Mouse (Mus musculus): ENCODE data around the gene Ropn1l. TPM values are rescaled to one million over a fixed set of nuclear protein-coding genes. Genes with fewer than 3 reads are reported as not detected.

Gene Ropn1l
- polyA plus RNA-seq (2014; fragmentation: Nextera tagmentation; extraction: Ambion mirVana) = 1.9 TPM in 2 replicates

GRCm38 (mm10) chr15:31453098-31453916 is at the start of gene Ropn1l:
TSS of gene Ropn1l (minus strand) at chr15:31453737.
- Histone ChIP-seq H3K27ac (ENCODE audit: low read depth, low read length) (peak within 1 kb of the TSS; percentile 73), H3K27me3 (ENCODE audit: control insufficient read depth, insufficient read depth, low read length) (no peaks in the 10 kb centered on the region), H3K4me3 (ENCODE audit: low read depth, low read length) (peak within 1 kb of the TSS; percentile 63), H3K4me2 (ENCODE audit: low read depth, low read length) (peak within 1 kb of the TSS; percentile 71), H3K36me3 (ENCODE audit: control insufficient read depth, insufficient read depth, low read length) (no peaks in the 10 kb centered on the region), H3K9me3 (ENCODE audit: control insufficient read depth, low read length) (no peaks in the 10 kb centered on the region), H3K9ac (replicated peaks; ENCODE audit: low read depth, low read length) (peak within 1 kb of the TSS; percentile 78), H3K4me1 (ENCODE audit: control insufficient read depth, insufficient read depth, low read length) (peaks cover 3% of the 10 kb centered on the region; the same call in 1 of the 2 replicates)
- ATAC-seq (ENCODE audit: low read depth) = peak; percentile 94
- WGBS = under 1% methylated on average over 50 of the region's 57 CpGs

DNA sequence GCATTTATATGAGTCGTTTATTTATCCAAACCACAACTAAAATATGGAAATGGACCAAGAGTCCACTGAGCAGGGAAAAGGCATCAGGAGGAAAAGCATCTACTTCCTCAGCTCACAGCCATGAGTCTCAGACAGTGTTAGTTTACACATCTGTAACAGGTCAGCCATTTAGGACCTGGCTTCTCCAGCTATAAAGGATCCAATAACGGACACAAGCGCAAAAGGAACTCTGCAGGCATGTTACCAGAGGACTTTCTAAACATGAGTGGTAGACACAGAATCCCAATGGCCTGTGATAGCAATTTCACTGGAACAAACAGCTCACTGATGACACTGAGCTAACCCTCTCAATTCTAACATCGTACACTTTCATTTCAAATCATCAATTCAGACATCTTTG is 49.5 kb upstream of the Ropn1l start:
- Histone ChIP-seq H3K36me3 (ENCODE audit: control insufficient read depth, insufficient read depth, low read length) (peaks cover 11% of the 10 kb centered on the region), H3K9me3 (ENCODE audit: control insufficient read depth, low read length) (no peaks in the 10 kb centered on the region), H3K27ac (ENCODE audit: low read depth, low read length) (no peak overlapping the region), H3K4me3 (ENCODE audit: low read depth, low read length) (no peak overlapping the region), H3K9ac (replicated peaks; ENCODE audit: low read depth, low read length) (no peak overlapping the region), H3K4me2 (ENCODE audit: low read depth, low read length) (no peak overlapping the region), H3K4me1 (ENCODE audit: control insufficient read depth, insufficient read depth, low read length) (no peaks in the 10 kb centered on the region), H3K27me3 (ENCODE audit: control insufficient read depth, insufficient read depth, low read length) (no peaks in the 10 kb centered on the region)
- 89% methylated on average over 4 of the region's 4 CpGs for WGBS
- ATAC-seq (ENCODE audit: low read depth) = no peak

- H3K36me3 ChIP-seq (ENCODE audit: control insufficient read depth, insufficient read depth, low read length) = peaks cover 16% of the 10 kb centered on the region
- H3K9ac ChIP-seq (replicated peaks; ENCODE audit: low read depth, low read length) = no peak overlapping the region
- no peak for ATAC-seq (ENCODE audit: low read depth)
- no peaks in the 10 kb centered on the region for H3K27me3 ChIP-seq (ENCODE audit: control insufficient read depth, insufficient read depth, low read length)
- no peak overlapping the region for H3K4me3 ChIP-seq (ENCODE audit: low read depth, low read length)
- H3K27ac ChIP-seq (ENCODE audit: low read depth, low read length) = no peak overlapping the region
- no peaks in the 10 kb centered on the region for H3K4me1 ChIP-seq (ENCODE audit: control insufficient read depth, insufficient read depth, low read length)
- no peaks in the 10 kb centered on the region for H3K9me3 ChIP-seq (ENCODE audit: control insufficient read depth, low read length)
- H3K4me2 ChIP-seq (ENCODE audit: low read depth, low read length) = no peak overlapping the region
- 95% methylated on average over 1 of the region's 1 CpGs for WGBS
Observed at GRCm38 (mm10) chr15:31502313-31502712, 48.8 kb upstream of the Ropn1l start.

GRCm38 (mm10) chr15:31494803-31495202 is 41.3 kb upstream of the Ropn1l start:
- Histone ChIP-seq H3K4me3 (ENCODE audit: low read depth, low read length) (no peak overlapping the region), H3K4me1 (ENCODE audit: control insufficient read depth, insufficient read depth, low read length) (no peaks in the 10 kb centered on the region), H3K27ac (ENCODE audit: low read depth, low read length) (no peak overlapping the region), H3K27me3 (ENCODE audit: control insufficient read depth, insufficient read depth, low read length) (no peaks in the 10 kb centered on the region), H3K9ac (replicated peaks; ENCODE audit: low read depth, low read length) (no peak overlapping the region), H3K36me3 (ENCODE audit: control insufficient read depth, insufficient read depth, low read length) (peaks cover 56% of the 10 kb centered on the region), H3K4me2 (ENCODE audit: low read depth, low read length) (no peak overlapping the region), H3K9me3 (ENCODE audit: control insufficient read depth, low read length) (no peaks in the 10 kb centered on the region)
- no peak for ATAC-seq (ENCODE audit: low read depth)
- 93% methylated on average over 9 of the region's 9 CpGs for WGBS

DNA sequence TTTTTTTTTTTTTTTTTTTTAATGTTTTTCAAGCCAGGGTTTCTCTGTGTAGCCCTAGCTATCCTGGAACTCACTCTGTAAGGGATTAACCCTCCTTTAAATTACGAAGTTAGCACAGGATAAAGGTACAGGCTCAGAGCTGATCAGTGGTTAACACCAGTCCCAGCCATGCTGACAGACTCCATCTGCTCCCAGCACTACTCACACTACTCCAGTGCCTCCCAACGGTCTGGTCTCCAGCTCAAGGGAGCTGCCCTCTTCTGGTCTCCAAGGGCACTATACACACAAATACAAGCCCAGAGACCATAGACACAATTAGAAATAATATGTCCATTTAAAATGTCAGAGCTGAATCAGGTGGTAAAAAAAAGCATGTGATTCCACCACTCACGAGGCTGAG is 40.8 kb upstream of the Ropn1l start:
- 81% methylated on average over 3 of the region's 3 CpGs for WGBS
- H3K9ac ChIP-seq (replicated peaks; ENCODE audit: low read depth, low read length) = no peak overlapping the region
- ATAC-seq (ENCODE audit: low read depth) = no peak

DNA sequence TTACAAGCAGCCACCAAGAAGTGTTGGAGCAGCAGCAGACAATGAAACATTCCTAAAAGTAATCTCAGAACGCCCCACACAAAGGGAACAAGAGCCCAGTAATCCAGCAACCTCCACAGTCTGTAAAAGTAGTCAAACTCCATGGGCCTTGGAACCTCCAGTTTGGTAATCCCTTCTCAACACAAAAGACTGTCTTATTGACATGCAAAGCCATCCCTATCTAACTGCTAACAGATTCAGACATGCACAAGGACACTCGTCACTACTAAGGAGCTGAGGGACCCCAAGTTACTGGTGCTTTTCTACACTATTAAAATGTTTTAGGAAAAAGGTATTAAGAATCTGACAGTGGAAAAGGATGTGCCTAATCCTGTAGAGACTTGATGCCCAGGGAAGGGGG is 33.9 kb upstream of the Ropn1l start:
- no peak for ATAC-seq (ENCODE audit: low read depth)
- H3K4me2 ChIP-seq (ENCODE audit: low read depth, low read length) = no peak overlapping the region
- H3K9ac ChIP-seq (replicated peaks; ENCODE audit: low read depth, low read length) = no peak overlapping the region
- no peaks in the 10 kb centered on the region for H3K27me3 ChIP-seq (ENCODE audit: control insufficient read depth, insufficient read depth, low read length)
- no peaks in the 10 kb centered on the region for H3K9me3 ChIP-seq (ENCODE audit: control insufficient read depth, low read length)
- H3K4me1 ChIP-seq (ENCODE audit: control insufficient read depth, insufficient read depth, low read length) = no peaks in the 10 kb centered on the region
- H3K36me3 ChIP-seq (ENCODE audit: control insufficient read depth, insufficient read depth, low read length) = peaks cover 37% of the 10 kb centered on the region
- no peak overlapping the region for H3K27ac ChIP-seq (ENCODE audit: low read depth, low read length)
- no peak overlapping the region for H3K4me3 ChIP-seq (ENCODE audit: low read depth, low read length)
- 44% methylated on average over 2 of the region's 2 CpGs for WGBS

More for the DNA sequence above, 40.8 kb upstream of the Ropn1l start:
- Histone ChIP-seq H3K27ac (ENCODE audit: low read depth, low read length) (no peak overlapping the region), H3K4me1 (ENCODE audit: control insufficient read depth, insufficient read depth, low read length) (no peaks in the 10 kb centered on the region), H3K27me3 (ENCODE audit: control insufficient read depth, insufficient read depth, low read length) (no peaks in the 10 kb centered on the region), H3K4me2 (ENCODE audit: low read depth, low read length) (no peak overlapping the region), H3K9me3 (ENCODE audit: control insufficient read depth, low read length) (no peaks in the 10 kb centered on the region), H3K4me3 (ENCODE audit: low read depth, low read length) (no peak overlapping the region), H3K36me3 (ENCODE audit: control insufficient read depth, insufficient read depth, low read length) (peaks cover 56% of the 10 kb centered on the region)

GRCm38 (mm10) chr15:31476678-31477077 is 23.1 kb upstream of the Ropn1l start:
- H3K27ac ChIP-seq (ENCODE audit: low read depth, low read length) = no peak overlapping the region
- no peaks in the 10 kb centered on the region for H3K27me3 ChIP-seq (ENCODE audit: control insufficient read depth, insufficient read depth, low read length)
- H3K9ac ChIP-seq (replicated peaks; ENCODE audit: low read depth, low read length) = no peak overlapping the region
- 100% methylated on average over 1 of the region's 1 CpGs for WGBS
- H3K9me3 ChIP-seq (ENCODE audit: control insufficient read depth, low read length) = no peaks in the 10 kb centered on the region
- no peak for ATAC-seq (ENCODE audit: low read depth)
- peaks cover 48% of the 10 kb centered on the region for H3K36me3 ChIP-seq (ENCODE audit: control insufficient read depth, insufficient read depth, low read length)
- no peak overlapping the region for H3K4me2 ChIP-seq (ENCODE audit: low read depth, low read length)
- H3K4me1 ChIP-seq (ENCODE audit: control insufficient read depth, insufficient read depth, low read length) = no peaks in the 10 kb centered on the region
- H3K4me3 ChIP-seq (ENCODE audit: low read depth, low read length) = no peak overlapping the region

GRCm38 (mm10) chr15:31472645-31473574 is 19.4 kb upstream of the Ropn1l start:
- 84% methylated on average over 4 of the region's 4 CpGs for WGBS
- H3K36me3 ChIP-seq (ENCODE audit: control insufficient read depth, insufficient read depth, low read length) = peaks cover 24% of the 10 kb centered on the region; the same call in 1 of the 2 replicates
- no peak overlapping the region for H3K4me2 ChIP-seq (ENCODE audit: low read depth, low read length)
- no peaks in the 10 kb centered on the region for H3K9me3 ChIP-seq (ENCODE audit: control insufficient read depth, low read length)
- no peaks in the 10 kb centered on the region for H3K4me1 ChIP-seq (ENCODE audit: control insufficient read depth, insufficient read depth, low read length)
- H3K27ac ChIP-seq (ENCODE audit: low read depth, low read length) = no peak overlapping the region
- no peak for ATAC-seq (ENCODE audit: low read depth)
- H3K9ac ChIP-seq (replicated peaks; ENCODE audit: low read depth, low read length) = no peak overlapping the region
- H3K4me3 ChIP-seq (ENCODE audit: low read depth, low read length) = no peak overlapping the region
- no peaks in the 10 kb centered on the region for H3K27me3 ChIP-seq (ENCODE audit: control insufficient read depth, insufficient read depth, low read length)

DNA sequence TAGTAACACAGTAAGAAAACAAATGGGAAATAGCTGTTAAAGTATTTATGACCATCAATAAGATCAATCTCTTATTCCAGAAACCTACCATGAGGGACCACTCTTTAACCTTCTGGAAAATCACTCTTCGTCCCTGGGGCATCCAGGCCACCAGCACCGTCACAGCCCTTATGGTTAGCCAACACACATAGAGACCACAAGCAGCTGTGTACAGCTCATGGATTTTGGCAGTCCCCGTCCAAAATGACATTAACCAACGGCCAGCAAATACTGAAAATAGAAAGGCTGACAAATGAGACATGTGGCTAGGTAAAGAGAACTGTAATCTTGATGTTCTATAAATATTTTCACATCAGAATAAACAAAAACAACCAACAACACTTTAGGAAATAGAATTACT is 18.0 kb upstream of the Ropn1l start:
- H3K4me1 ChIP-seq (ENCODE audit: control insufficient read depth, insufficient read depth, low read length) = no peaks in the 10 kb centered on the region
- ATAC-seq (ENCODE audit: low read depth) = no peak
- no peak overlapping the region for H3K27ac ChIP-seq (ENCODE audit: low read depth, low read length)
- H3K4me2 ChIP-seq (ENCODE audit: low read depth, low read length) = no peak overlapping the region
- 94% methylated on average over 4 of the region's 4 CpGs for WGBS
- no peaks in the 10 kb centered on the region for H3K9me3 ChIP-seq (ENCODE audit: control insufficient read depth, low read length)
- H3K36me3 ChIP-seq (ENCODE audit: control insufficient read depth, insufficient read depth, low read length) = peaks cover 24% of the 10 kb centered on the region; the same call in 1 of the 2 replicates
- no peaks in the 10 kb centered on the region for H3K27me3 ChIP-seq (ENCODE audit: control insufficient read depth, insufficient read depth, low read length)
- no peak overlapping the region for H3K9ac ChIP-seq (replicated peaks; ENCODE audit: low read depth, low read length)
- H3K4me3 ChIP-seq (ENCODE audit: low read depth, low read length) = no peak overlapping the region
